ENCODE assay signal across 19 mouse cellular contexts in genomic region chr9:34231561-34231960, GRCm38 (mm10).
DNase-seq lines count a peak whose midpoint lies in the region; ATAC-seq lines count a peak whose summit lies in the region.
"Had no signal": no experiment of that assay in that cellular context is flagged by ENCODE, and none has a peak within 500 bp of the region (broad histone marks: within the 10 kb centered on the region; RNA-seq: fewer than 3 reads in every experiment).

No protein-coding gene starts in this region.

- no peak overlapping the region for H3K9ac ChIP-seq in forebrain, embryonic 14.5 days (ENCODE audit: low read length)
- H3K9ac ChIP-seq in liver, embryonic 12.5 days = no peak overlapping the region
- H3K9ac ChIP-seq: embryonic facial prominence, embryonic 15.5 days; forebrain, embryonic 15.5 days; lung, embryonic 14.5 days; midbrain, embryonic 13.5 days had no signal

- intact Hi-C loops in left cerebral cortex, postnatal 36 days (cut with DNase I) = no loop called here

- 29% methylated on average over 2 of the region's 2 CpGs for WGBS in forebrain, embryonic 14.5 days
- WGBS in liver, embryonic 12.5 days (ENCODE audit: insufficient replicate concordance) = 37% methylated on average over 2 of the region's 2 CpGs

- H3K36me3 ChIP-seq in forebrain, embryonic 14.5 days (ENCODE audit: control insufficient read depth, insufficient read depth, low read length) = no peaks in the 10 kb centered on the region
- no peaks in the 10 kb centered on the region for H3K36me3 ChIP-seq in liver, embryonic 12.5 days
- H3K36me3 ChIP-seq: embryonic facial prominence, embryonic 15.5 days; forebrain, embryonic 15.5 days; midbrain, embryonic 13.5 days had no signal

- H3K27me3 ChIP-seq in forebrain, embryonic 14.5 days (replicated peaks; ENCODE audit: control insufficient read depth, insufficient read depth, low read length) = no peaks in the 10 kb centered on the region
- no peaks in the 10 kb centered on the region for H3K27me3 ChIP-seq in liver, embryonic 12.5 days (replicated peaks)
- H3K27me3 ChIP-seq: embryonic facial prominence, embryonic 15.5 days; forebrain, embryonic 15.5 days; midbrain, embryonic 13.5 days had no signal

- H3K27ac ChIP-seq in forebrain, embryonic 14.5 days (ENCODE audit: low read depth, low read length) = no peak overlapping the region
- no peak overlapping the region for H3K27ac ChIP-seq in liver, embryonic 12.5 days
- H3K27ac ChIP-seq: embryonic facial prominence, embryonic 15.5 days; forebrain, embryonic 15.5 days; macrophage; midbrain, embryonic 13.5 days had no signal

- H3K9me3 ChIP-seq in forebrain, embryonic 14.5 days (replicated peaks; ENCODE audit: control insufficient read depth, low read length) = no peaks in the 10 kb centered on the region
- no peaks in the 10 kb centered on the region for H3K9me3 ChIP-seq in liver, embryonic 12.5 days (replicated peaks)
- H3K9me3 ChIP-seq: embryonic facial prominence, embryonic 15.5 days; forebrain, embryonic 15.5 days; midbrain, embryonic 13.5 days had no signal

- ATAC-seq in forebrain, embryonic 14.5 days = no peak
- ATAC-seq in liver, embryonic 12.5 days = no peak
- ATAC-seq: forebrain, embryonic 15.5 days; midbrain, embryonic 13.5 days had no signal

- DNase-seq in left cerebral cortex, adult 9 months (ENCODE audit: low spot score in 2 of 2) = peak; percentile 2 to 4
- no peak for DNase-seq in left cerebral cortex, postnatal 36 days (ENCODE audit: low spot score in 2 of 2)
- peak; percentile 86 for DNase-seq in Muller cell, postnatal 12 days (ENCODE audit: inconsistent ontology term)
- DNase-seq in adrenal gland, postnatal 36 days = peak; percentile 15 to 45
- DNase-seq in layer of hippocampus, adult 8-10 months (ENCODE audit: low spot score in 2 of 2) = peak; percentile 51 to 58
- no peak for DNase-seq in testis, postnatal 10 days (ENCODE audit: low spot score)
- no peak for DNase-seq in forebrain, embryonic 14.5 days (ENCODE audit: low spot score)
- DNase-seq: cerebellum, postnatal 10 days; heart, adult 11 months; heart, postnatal 4 days; kidney, adult 2 months; kidney, postnatal 14 days; lung, embryonic 14.5 days; thymus, postnatal 25 days had no signal

- H3K4me1 ChIP-seq in forebrain, embryonic 14.5 days (ENCODE audit: control insufficient read depth, insufficient read depth, low read length) = no peaks in the 10 kb centered on the region
- H3K4me1 ChIP-seq in liver, embryonic 12.5 days = no peaks in the 10 kb centered on the region
- H3K4me1 ChIP-seq: embryonic facial prominence, embryonic 15.5 days; forebrain, embryonic 15.5 days; midbrain, embryonic 13.5 days had no signal

- H3K4me2 ChIP-seq in forebrain, embryonic 14.5 days (ENCODE audit: low read length) = no peak overlapping the region
- no peak overlapping the region for H3K4me2 ChIP-seq in liver, embryonic 12.5 days
- H3K4me2 ChIP-seq: embryonic facial prominence, embryonic 15.5 days; forebrain, embryonic 15.5 days; lung, embryonic 14.5 days; midbrain, embryonic 13.5 days had no signal

- no peak overlapping the region for H3K4me3 ChIP-seq in forebrain, embryonic 14.5 days (ENCODE audit: low read depth, low read length)
- no peak overlapping the region for H3K4me3 ChIP-seq in liver, embryonic 12.5 days
- H3K4me3 ChIP-seq: embryonic facial prominence, embryonic 15.5 days; forebrain, embryonic 15.5 days; midbrain, embryonic 13.5 days had no signal

Comparison
In these comparisons a context has a peak if more than half of its experiments do, and no peak if none do; other contexts are left out.
1. DNase-seq: peak in left cerebral cortex, adult 9 months (2 of 2), Muller cell, postnatal 12 days (single experiment), adrenal gland, postnatal 36 days (2 of 2) and layer of hippocampus, adult 8-10 months (2 of 2); none in left cerebral cortex, postnatal 36 days (0 of 2), testis, postnatal 10 days (single experiment) and forebrain, embryonic 14.5 days (single experiment).